Mouse (Mus musculus) lung, embryonic 14.5 days (tissue): Measurements from ENCODE around the gene Ganab. TPM values are rescaled to one million over a fixed set of nuclear protein-coding genes. Genes with fewer than 3 reads are reported as not detected.

Source experiments
- ATAC-seq: fragments of 200-750 bp; cut with Nextera tagmentation; 2 replicates; pipeline ENCODE4 v1.8.0; 2017; ENCODE audit warnings: mild to moderate bottlenecking, moderate TSS enrichment, moderate library complexity; ENCODE audit not compliant: insufficient read depth
- DNase-seq: peaks from one replicate; pipeline ENCODE4 v3.0.0-alpha.2; 2015
- H3K27ac ChIP-seq: fragments of 300-500 bp; sonication (generic); 2 replicates; pipeline ENCODE4 v1.5.1; 2014; ENCODE audit warnings: low read depth, mild to moderate bottlenecking, moderate library complexity
- H3K27me3 ChIP-seq: fragments of 300-500 bp; sonication (generic); 2 replicates; pipeline ENCODE4 v1.6.1; 2014; ENCODE audit warnings: low read length, control low read depth; ENCODE audit not compliant: insufficient read depth
- H3K36me3 ChIP-seq: fragments of 300-500 bp; sonication (generic); 2 replicates; pipeline ENCODE4 v1.6.1; 2014; ENCODE audit warnings: control low read depth; ENCODE audit not compliant: insufficient read depth
- H3K4me1 ChIP-seq: fragments of 300-500 bp; sonication (generic); 2 replicates; pipeline ENCODE4 v1.6.1; 2014; ENCODE audit warnings: antibody characterized with exemption, control low read depth; ENCODE audit not compliant: insufficient read depth
- H3K4me2 ChIP-seq: fragments of 300-500 bp; sonication (generic); 2 replicates; pipeline ENCODE4 v1.6.1; 2014; ENCODE audit warnings: mild to moderate bottlenecking
- H3K4me3 ChIP-seq: fragments of 300-500 bp; sonication (generic); 2 replicates; pipeline ENCODE4 v1.5.1; 2014; ENCODE audit warnings: low read depth, low read length
- H3K9ac ChIP-seq: fragments of 300-500 bp; sonication (generic); 2 replicates; pipeline ENCODE4 v1.6.1; 2014
- H3K9me3 ChIP-seq: fragments of 300-500 bp; sonication (generic); 2 replicates; pipeline ENCODE4 v1.6.1; 2016; ENCODE audit warnings: low read depth, low read length, control low read depth
- CTCF ChIP-seq: IDR thresholded peaks from 2 replicates; pipeline ENCODE4 v1.5.1; 2016; ENCODE audit warnings: antibody characterized with exemption, low read depth
- WGBS: fragments of 180-500 bp; shearing (Covaris S2); extraction: QIAGEN DNeasy Blood & Tissue Kit; methylation state at CpG from one replicate; pipeline ENCODE4 v1.1.7; 2014; 5-methylcytosine and 5-hydroxymethylcytosine counted together
- polyA plus RNA-seq: library from polyadenylated mRNA; unstranded; fragments of >200 nt; fragmentation: Nextera tagmentation; extraction: Ambion mirVana; gene quantifications from 2 replicates; pipeline ENCODE4 v1.2.1, GENCODE M21; 2014

Gene Ganab
- polyA plus RNA-seq, 1 experiment from 2014 or later, result 121 TPM

DNA sequence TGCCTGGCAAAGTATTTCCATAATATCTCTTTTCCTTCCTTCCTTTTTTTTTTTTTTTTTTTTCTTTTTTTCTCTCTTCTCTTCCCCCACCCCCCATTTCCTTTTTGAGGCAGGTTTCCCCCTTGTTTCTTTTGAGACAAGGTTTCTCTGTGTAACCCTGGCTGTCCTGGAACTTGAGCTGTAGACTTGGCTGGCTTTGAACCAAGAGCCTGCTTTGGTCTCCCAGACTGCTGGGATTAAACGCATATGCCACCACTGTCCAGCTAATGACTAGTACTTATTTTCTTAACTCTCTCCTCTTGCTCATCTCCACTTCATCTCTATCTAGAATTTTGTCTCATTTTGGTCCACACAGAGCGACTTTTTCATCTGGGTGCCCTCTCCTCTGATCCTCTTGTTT is 45.2 kb downstream of the Ganab start:
- Histone ChIP-seq H3K27me3 (no peaks in the 10 kb centered on the region), H3K36me3 (peaks cover 65% of the 10 kb centered on the region), H3K4me3 (peak overlapping the region; percentile 96), H3K9ac (peak overlapping the region; percentile 99), H3K4me2 (peak overlapping the region; percentile 82), H3K4me1 (peaks cover 15% of the 10 kb centered on the region), H3K27ac (peak overlapping the region; percentile 99; the same call in 1 of the 2 replicates), H3K9me3 (no peaks in the 10 kb centered on the region)
- TF ChIP-seq CTCF, result no peak
- 49% methylated on average over 2 of the region's 2 CpGs for WGBS
- DNase-seq, result peak; percentile 15
- no peak for ATAC-seq

DNA sequence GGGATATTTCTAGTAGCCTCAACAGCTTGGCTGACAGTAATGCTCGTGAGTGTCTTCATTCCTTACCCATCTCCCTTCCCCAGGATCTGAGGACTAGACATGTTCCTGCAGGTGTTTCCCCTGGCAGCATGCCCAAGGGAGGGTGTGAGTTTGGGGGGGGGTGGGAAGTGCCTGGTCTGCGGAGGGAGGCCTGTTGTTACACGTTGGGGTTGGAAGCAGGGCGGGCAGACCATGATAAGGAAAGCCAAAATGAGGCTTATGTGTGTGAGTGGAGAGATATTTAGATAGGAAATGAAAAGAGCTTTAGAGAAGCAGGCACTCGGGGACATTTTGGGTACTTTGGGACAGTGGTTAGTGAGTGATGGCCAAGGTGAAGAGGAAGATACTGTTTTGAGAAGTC is 46.2 kb downstream of the Ganab start:
- 0 out of 2 replicates have a peak overlapping the region, but pooled peaks have one; percentile 19 for H3K27ac ChIP-seq
- peaks cover 65% of the 10 kb centered on the region for H3K36me3 ChIP-seq
- ATAC-seq (no peak), DNase-seq (peak; percentile 22)
- peak overlapping the region; percentile 82 for H3K4me2 ChIP-seq
- H3K4me3 ChIP-seq, result peak overlapping the region; percentile 96
- WGBS, result 24% methylated on average over 5 of the region's 5 CpGs
- H3K9ac ChIP-seq, result peak overlapping the region; percentile 99
- H3K27me3 ChIP-seq, result no peaks in the 10 kb centered on the region
- H3K4me1 ChIP-seq, result peaks cover 15% of the 10 kb centered on the region
- TF ChIP-seq CTCF, result no peak
- H3K9me3 ChIP-seq, result no peaks in the 10 kb centered on the region

DNA sequence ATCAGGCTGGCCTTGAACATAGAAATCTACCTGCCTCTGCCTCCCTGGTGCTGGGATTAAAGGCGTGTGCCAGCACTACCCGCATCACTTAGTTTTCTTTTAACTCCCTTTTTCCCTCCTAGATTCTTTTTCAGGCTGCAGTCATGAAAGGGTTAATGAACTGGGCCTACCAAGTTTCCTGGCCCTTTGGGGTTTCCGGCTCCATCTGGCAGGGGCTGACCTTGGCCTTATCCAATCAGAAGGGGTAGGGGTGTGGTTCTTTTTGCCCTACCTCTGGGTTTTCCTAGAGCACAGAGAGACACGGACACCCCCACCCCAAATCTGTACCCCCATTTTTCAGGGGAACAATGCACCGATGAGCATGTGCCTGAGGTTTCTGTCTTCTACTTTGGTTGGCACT is 46.9 kb downstream of the Ganab start:
- 23% methylated on average over 5 of the region's 5 CpGs for WGBS
- Histone ChIP-seq H3K36me3 (peaks cover 62% of the 10 kb centered on the region), H3K9me3 (no peaks in the 10 kb centered on the region), H3K4me3 (peak overlapping the region; percentile 26), H3K9ac (peak overlapping the region; percentile 37), H3K4me2 (peak overlapping the region; percentile 82), H3K4me1 (peaks cover 15% of the 10 kb centered on the region), H3K27me3 (no peaks in the 10 kb centered on the region), H3K27ac (no peak overlapping the region)
- DNase-seq (peak; percentile 93), ATAC-seq (no peak)
- no peak for TF ChIP-seq CTCF

DNA sequence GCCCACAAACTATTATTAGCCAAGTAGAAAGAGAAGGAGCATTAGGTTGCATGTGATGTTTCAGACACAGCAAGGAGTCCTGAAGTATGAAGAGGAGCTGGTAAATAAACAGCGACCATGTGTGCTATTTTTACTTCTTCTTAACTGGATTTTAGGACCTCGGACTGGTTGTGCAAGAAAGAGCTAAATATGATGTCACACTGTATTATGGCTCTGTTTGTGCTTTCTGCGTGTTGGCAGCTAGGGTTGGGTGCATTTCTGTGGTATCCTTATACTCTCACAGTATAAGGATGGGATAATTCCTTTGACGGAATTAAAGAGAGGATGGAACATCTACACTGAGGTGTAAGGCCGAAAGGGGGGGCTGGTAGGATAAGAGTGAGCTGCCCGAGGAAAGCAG is 47.4 kb downstream of the Ganab start:
- Histone ChIP-seq H3K4me3 (peak overlapping the region; percentile 26), H3K4me1 (peaks cover 15% of the 10 kb centered on the region), H3K27ac (no peak overlapping the region), H3K9ac (peak overlapping the region; percentile 37; the same call in 1 of the 2 replicates), H3K9me3 (no peaks in the 10 kb centered on the region), H3K27me3 (no peaks in the 10 kb centered on the region), H3K4me2 (peak overlapping the region; percentile 82), H3K36me3 (peaks cover 66% of the 10 kb centered on the region)
- TF ChIP-seq CTCF, result no peak
- no peak for ATAC-seq
- WGBS, result 71% methylated on average over 6 of the region's 6 CpGs
- DNase-seq, result no peak

DNA sequence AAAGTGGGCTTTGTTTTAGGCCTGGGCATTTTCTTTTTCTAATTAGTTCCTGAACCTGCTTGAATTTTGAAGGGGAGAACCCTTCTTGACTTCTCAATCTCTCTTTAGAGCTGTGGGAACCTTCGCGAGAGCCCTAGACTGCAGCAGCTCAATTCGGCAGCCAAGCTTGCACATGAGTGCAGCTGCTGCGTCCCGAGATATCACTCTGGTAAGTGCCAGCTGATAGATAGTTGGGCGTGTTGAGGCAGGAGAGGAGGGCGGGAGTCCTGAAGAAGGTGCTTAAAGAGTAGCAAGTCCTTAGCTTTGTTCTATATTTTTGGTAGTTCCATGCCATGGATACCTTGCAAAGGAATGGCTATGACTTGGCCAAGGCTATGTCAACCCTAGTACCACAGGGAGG is 49.1 kb downstream of the Ganab start:
- TF ChIP-seq CTCF, result no peak
- Histone ChIP-seq H3K27ac (no peak overlapping the region), H3K9me3 (no peaks in the 10 kb centered on the region), H3K9ac (no peak overlapping the region), H3K4me2 (no peak overlapping the region), H3K4me1 (peaks cover 15% of the 10 kb centered on the region), H3K4me3 (no peak overlapping the region), H3K27me3 (no peaks in the 10 kb centered on the region), H3K36me3 (peaks cover 83% of the 10 kb centered on the region)
- no peak for DNase-seq
- 83% methylated on average over 7 of the region's 7 CpGs for WGBS
- ATAC-seq, result no peak

DNA sequence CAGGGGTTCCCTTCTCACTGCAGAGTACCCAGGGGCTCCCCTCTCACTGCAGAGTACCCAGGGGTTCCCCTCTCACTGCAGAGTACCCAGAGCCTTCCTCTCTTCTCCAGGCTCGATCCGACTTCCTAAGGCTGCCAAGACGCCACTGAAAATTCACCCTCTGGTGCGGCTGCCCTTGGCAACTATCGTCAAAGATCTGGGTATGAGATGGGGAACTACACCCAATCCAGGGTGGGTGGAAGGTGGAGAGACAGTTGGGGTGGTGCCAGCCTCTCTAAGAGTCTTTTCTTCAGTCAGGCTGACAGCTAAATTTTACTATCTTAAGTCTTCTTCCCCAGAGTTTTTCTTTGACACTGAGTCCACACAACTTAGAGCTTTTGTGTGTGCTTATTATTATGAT is 52.3 kb downstream of the Ganab start:
- no peak for ATAC-seq
- DNase-seq, result no peak
- WGBS, result 91% methylated on average over 5 of the region's 5 CpGs
- H3K9me3 ChIP-seq, result no peaks in the 10 kb centered on the region
- no peaks in the 10 kb centered on the region for H3K27me3 ChIP-seq
- no peak overlapping the region for H3K27ac ChIP-seq
- H3K4me1 ChIP-seq, result no peaks in the 10 kb centered on the region
- H3K4me2 ChIP-seq, result no peak overlapping the region
- peaks cover 78% of the 10 kb centered on the region for H3K36me3 ChIP-seq
- H3K4me3 ChIP-seq, result no peak overlapping the region
- no peak overlapping the region for H3K9ac ChIP-seq
- TF ChIP-seq CTCF, result no peak

DNA sequence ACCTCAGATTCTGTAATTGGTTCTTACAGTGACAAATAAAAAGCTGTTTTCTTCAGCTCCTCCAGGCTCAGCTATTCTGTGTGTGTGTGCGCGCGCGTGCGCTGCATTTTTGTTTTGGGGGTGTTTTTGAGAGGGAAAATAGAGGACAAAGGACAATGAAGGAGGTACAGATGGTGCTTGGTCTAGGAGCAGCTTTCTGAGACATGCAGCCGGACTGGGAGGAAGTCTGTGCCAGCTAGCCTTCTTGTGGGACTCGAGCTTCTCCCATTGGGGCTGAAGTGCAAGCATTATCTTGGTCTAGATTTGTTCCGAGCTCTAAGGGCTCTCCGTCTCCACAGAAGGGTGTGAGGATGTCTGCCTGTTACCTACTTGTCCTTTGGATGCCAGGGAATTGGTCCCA is 54.4 kb downstream of the Ganab start:
- Histone ChIP-seq H3K27ac (no peak overlapping the region), H3K27me3 (no peaks in the 10 kb centered on the region), H3K36me3 (peaks cover 75% of the 10 kb centered on the region), H3K9me3 (no peaks in the 10 kb centered on the region), H3K4me1 (no peaks in the 10 kb centered on the region), H3K9ac (no peak overlapping the region), H3K4me3 (no peak overlapping the region), H3K4me2 (no peak overlapping the region)
- ATAC-seq (no peak), DNase-seq (no peak)
- no peak for TF ChIP-seq CTCF
- 89% methylated on average over 9 of the region's 9 CpGs for WGBS
